Mouse (Mus musculus) forebrain, embryonic 11.5 days (tissue): Measurements from ENCODE around the gene Fam133b. TPM values are rescaled to one million over a fixed set of nuclear protein-coding genes. Genes with fewer than 3 reads are reported as not detected.

Experiments used
- ATAC-seq: fragments of 200-750 bp; cut with Nextera tagmentation; replicated peaks from 2 replicates; pipeline ENCODE4 v1.8.0; 2017; ENCODE audit warnings: moderate TSS enrichment; ENCODE audit not compliant: low FRiP score
- DNase-seq: peaks from one replicate; pipeline ENCODE4 v3.0.0-alpha.2; 2017; ENCODE audit warnings: low spot score
- H3K27ac ChIP-seq: fragments of 300-500 bp; sonication (generic); 2 replicates; pipeline ENCODE4 v1.5.1; 2014; ENCODE audit warnings: low read depth, low read length
- H3K27me3 ChIP-seq: fragments of 300-500 bp; sonication (generic); 2 replicates; pipeline ENCODE4 v1.6.1; 2014; ENCODE audit warnings: mild to moderate bottlenecking, low read length, mixed read lengths; ENCODE audit not compliant: control insufficient read depth, insufficient read depth
- H3K36me3 ChIP-seq: fragments of 300-500 bp; sonication (generic); 2 replicates; pipeline ENCODE4 v1.6.1; 2014; ENCODE audit warnings: mild to moderate bottlenecking, low read length, moderate library complexity, mixed read lengths; ENCODE audit not compliant: control insufficient read depth, insufficient read depth
- H3K4me1 ChIP-seq: fragments of 300-500 bp; sonication (generic); replicated peaks from 2 replicates; pipeline ENCODE4 v1.6.1; 2014; ENCODE audit warnings: low read length, mixed read lengths; ENCODE audit not compliant: control insufficient read depth, insufficient read depth
- H3K4me2 ChIP-seq: fragments of 300-500 bp; sonication (generic); 2 replicates; pipeline ENCODE4 v1.6.1; 2014; ENCODE audit warnings: low read depth, mild to moderate bottlenecking, low read length, moderate library complexity, mixed read lengths; ENCODE audit not compliant: severe bottlenecking
- H3K4me3 ChIP-seq: fragments of 300-500 bp; sonication (generic); 2 replicates; pipeline ENCODE4 v1.5.1; 2014; ENCODE audit warnings: low read depth, low read length
- H3K9ac ChIP-seq: fragments of 300-500 bp; sonication (generic); 2 replicates; pipeline ENCODE4 v1.6.1; 2014; ENCODE audit warnings: low read length
- H3K9me3 ChIP-seq: fragments of 300-500 bp; sonication (generic); 2 replicates; pipeline ENCODE4 v1.6.1; 2016; ENCODE audit warnings: low read length, mixed read lengths; ENCODE audit not compliant: control insufficient read depth
- WGBS: fragments of 180-500 bp; shearing (Covaris S2); extraction: QIAGEN DNeasy Blood & Tissue Kit; methylation state at CpG from one replicate; pipeline ENCODE4 v1.1.7; 2014; 5-methylcytosine and 5-hydroxymethylcytosine counted together
- polyA plus RNA-seq: library from polyadenylated mRNA; unstranded; fragments of >200 nt; fragmentation: Nextera tagmentation; extraction: Ambion mirVana; gene quantifications from 2 replicates; pipeline ENCODE4 v1.2.1, GENCODE M21; 2014

Gene Fam133b
- polyA plus RNA-seq, 1 experiment from 2014 or later: 43.7 TPM

DNA sequence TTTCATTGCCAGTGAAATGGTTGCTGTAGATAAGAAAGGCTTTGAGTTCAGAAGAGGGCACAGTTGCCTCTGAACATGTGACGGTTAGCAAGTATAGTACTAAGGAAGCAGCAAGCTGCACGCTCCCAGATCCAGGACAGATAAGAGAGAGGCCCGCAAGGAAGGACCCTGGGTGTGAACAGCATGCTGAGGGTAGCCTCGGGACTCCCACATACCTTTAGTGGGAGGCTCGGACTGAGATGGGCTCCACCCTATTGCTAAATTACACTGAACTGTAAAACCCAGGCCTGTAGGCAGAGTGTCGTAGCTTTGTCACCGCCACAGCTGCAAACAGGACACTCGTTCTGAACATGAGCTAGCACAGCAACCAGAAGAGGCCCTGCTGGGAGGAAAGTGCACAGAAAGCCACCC is 28.7 kb upstream of the Fam133b start:
- no peak overlapping the region for H3K9ac ChIP-seq
- no peaks in the 10 kb centered on the region; the same call in 1 of the 2 replicates for H3K36me3 ChIP-seq
- H3K27ac ChIP-seq: no peak overlapping the region
- H3K4me2 ChIP-seq: no peak overlapping the region
- H3K4me1 ChIP-seq: no peaks in the 10 kb centered on the region
- no peaks in the 10 kb centered on the region for H3K9me3 ChIP-seq
- H3K27me3 ChIP-seq: no peaks in the 10 kb centered on the region
- H3K4me3 ChIP-seq: no peak overlapping the region
- WGBS: 79% methylated on average over 8 of the region's 8 CpGs
- ATAC-seq: no peak
- DNase-seq: no peak

DNA sequence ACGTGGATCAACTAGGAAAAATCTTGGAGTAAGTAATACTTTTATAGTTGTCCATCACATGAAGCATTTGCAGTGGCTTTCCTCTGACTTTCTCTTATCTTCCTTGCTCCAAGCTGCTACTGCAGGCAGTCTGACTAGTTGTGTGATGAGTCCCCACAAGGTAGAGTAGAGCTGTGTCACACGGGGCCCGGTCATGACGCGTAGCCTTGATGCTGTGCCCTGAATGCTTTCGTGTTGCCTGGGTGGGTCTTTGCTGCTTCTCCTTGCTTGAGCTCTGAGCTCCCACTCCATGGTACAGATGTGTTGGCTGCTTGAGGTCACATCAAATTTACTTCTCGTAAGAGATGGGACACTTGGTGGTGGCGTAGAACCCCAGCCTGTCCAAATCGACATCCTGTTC is 28.2 kb upstream of the Fam133b start:
- H3K9me3 ChIP-seq: no peaks in the 10 kb centered on the region
- no peak overlapping the region for H3K27ac ChIP-seq
- WGBS: 93% methylated on average over 9 of the region's 9 CpGs
- no peaks in the 10 kb centered on the region for H3K4me1 ChIP-seq
- H3K27me3 ChIP-seq: no peaks in the 10 kb centered on the region
- H3K9ac ChIP-seq: no peak overlapping the region
- no peak for ATAC-seq
- no peak for DNase-seq
- no peak overlapping the region for H3K4me2 ChIP-seq
- no peak overlapping the region for H3K4me3 ChIP-seq
- no peaks in the 10 kb centered on the region; the same call in 1 of the 2 replicates for H3K36me3 ChIP-seq

DNA sequence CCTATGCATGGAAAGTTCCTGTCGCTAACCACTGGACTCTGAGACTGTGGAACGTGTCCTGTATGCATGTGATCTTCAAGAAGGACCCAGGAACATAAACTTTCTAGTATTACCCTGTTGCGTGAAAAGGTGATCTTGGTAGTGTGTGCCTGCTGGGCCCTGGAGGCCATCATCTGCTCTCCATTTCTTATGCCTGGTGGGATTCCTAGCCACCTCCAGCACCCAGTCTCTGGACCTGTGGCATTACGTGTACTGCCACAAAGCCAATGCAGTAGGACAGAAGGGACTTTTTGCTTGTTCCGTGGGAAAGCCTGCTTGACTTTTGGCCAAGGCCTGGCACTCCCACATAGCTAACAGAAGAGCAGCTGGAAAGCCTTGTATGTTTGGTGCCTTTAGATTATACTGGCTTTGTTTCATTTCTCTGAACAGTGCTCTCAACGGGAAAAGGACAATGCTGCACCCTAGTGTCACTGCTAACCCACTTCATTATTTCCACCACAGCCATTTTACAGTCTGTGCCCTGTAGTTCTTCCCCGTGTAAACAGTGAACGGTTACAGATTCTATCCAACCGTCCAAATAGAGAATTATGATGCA is 27.1 kb upstream of the Fam133b start:
- Histone ChIP-seq H3K27ac (no peak overlapping the region), H3K27me3 (no peaks in the 10 kb centered on the region), H3K4me1 (no peaks in the 10 kb centered on the region), H3K36me3 (no peaks in the 10 kb centered on the region; the same call in 1 of the 2 replicates), H3K9ac (no peak overlapping the region), H3K4me3 (no peak overlapping the region), H3K9me3 (no peaks in the 10 kb centered on the region), H3K4me2 (no peak overlapping the region)
- WGBS: 75% methylated on average over 9 of the region's 9 CpGs
- ATAC-seq (0 out of 2 replicates have a peak, but pooled peaks have one; percentile 42), DNase-seq (no peak)

DNA sequence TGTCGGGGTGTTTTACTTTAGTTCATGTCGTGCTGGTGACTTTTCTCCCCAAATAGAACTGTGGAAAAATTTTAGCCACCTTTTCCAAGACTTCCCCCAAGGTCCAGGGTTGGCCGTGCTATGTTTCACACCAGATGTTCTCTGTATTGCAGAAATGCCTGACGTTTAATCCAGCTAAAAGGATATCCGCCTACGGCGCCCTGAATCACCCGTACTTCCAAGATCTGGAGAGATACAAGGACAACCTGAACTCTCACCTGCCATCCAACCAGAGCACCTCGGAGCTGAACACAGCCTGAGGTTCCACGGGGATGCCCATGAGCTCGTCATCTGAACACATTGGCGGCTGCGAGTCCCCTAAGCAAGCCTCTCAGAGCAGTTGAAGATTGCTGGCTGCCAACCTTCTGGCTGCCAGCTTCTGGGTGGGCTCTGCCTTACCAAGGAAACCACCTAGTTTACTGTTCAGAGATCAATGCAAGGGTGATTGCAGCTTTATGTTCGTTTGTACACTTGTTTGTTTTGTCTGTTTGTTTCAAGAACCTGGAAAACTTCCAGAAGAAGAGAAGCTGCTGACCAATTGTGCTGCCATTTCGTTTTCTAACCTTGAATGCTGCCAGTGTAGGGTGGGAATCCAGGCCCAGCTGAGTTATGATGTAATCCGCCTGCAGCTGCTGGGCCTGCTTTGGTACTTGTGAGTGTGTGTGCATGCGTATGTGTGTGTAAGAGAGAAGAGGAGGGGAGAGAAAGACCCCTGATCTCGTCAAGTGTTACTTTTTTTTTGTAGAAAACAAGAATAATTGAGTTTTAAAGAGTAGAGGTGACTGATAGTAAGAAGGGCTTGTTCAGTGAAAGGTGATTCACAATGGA is 22.9 kb upstream of the Fam133b start:
- Histone ChIP-seq H3K9ac (no peak overlapping the region), H3K9me3 (no peaks in the 10 kb centered on the region), H3K27me3 (no peaks in the 10 kb centered on the region), H3K4me3 (no peak overlapping the region), H3K36me3 (no peaks in the 10 kb centered on the region; the same call in 1 of the 2 replicates), H3K27ac (no peak overlapping the region), H3K4me1 (no peaks in the 10 kb centered on the region), H3K4me2 (no peak overlapping the region)
- ATAC-seq (no peak), DNase-seq (no peak)
- 89% methylated on average over 18 of the region's 18 CpGs for WGBS

DNA sequence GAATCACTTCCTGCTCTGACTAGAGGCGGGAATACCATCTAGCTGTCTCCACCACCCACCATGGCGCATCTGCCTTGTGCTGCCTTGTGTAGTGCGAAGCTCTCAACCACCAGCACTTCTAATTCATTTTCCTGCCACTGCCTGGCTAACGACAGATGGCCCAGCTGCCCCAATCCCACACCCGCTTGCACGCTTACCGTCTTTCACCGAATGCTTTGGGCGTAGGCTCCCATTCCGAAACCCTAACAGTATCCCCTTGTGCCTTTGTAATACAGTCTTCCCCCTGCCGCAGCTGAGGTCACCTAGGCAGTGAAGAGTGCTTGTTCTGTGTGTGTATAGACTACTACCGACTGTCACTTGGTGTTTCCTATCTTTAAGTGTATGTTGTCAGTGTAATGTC is 21.9 kb upstream of the Fam133b start:
- no peaks in the 10 kb centered on the region for H3K27me3 ChIP-seq
- DNase-seq: no peak

DNA sequence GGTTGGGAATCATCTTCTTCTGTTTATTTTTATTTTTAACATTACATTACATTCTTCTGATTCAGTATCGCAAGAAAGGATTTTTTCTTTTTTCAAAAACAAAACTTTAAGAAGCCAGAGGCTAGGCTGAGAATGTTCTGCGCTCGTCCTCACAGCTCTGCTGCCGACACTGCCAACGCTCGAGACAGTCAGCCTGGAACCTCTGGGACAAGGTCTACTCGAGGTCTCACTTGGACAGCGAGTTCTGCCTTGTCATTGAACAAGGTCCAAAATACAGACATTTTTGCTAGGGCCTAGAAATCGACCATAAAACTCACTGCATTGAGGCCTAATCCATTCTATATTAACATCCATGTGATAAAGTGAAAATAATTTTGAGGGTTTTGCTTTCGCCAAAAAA is 20.8 kb upstream of the Fam133b start:
- no peak overlapping the region for H3K4me3 ChIP-seq
- 93% methylated on average over 10 of the region's 10 CpGs for WGBS
- no peak overlapping the region for H3K4me2 ChIP-seq
- DNase-seq (no peak), ATAC-seq (no peak)
- peaks cover 4% of the 10 kb centered on the region; the same call in 1 of the 2 replicates for H3K4me1 ChIP-seq
- H3K36me3 ChIP-seq: no peaks in the 10 kb centered on the region; the same call in 1 of the 2 replicates
- H3K9me3 ChIP-seq: no peaks in the 10 kb centered on the region
- H3K27ac ChIP-seq: no peak overlapping the region
- no peaks in the 10 kb centered on the region for H3K27me3 ChIP-seq
- no peak overlapping the region for H3K9ac ChIP-seq

More for the DNA sequence above, 21.9 kb upstream of the Fam133b start:
- no peak overlapping the region for H3K9ac ChIP-seq
- no peak overlapping the region for H3K4me2 ChIP-seq
- no peaks in the 10 kb centered on the region for H3K4me1 ChIP-seq
- ATAC-seq: no peak
- H3K4me3 ChIP-seq: no peak overlapping the region
- WGBS: 92% methylated on average over 12 of the region's 12 CpGs
- H3K27ac ChIP-seq: no peak overlapping the region
- H3K9me3 ChIP-seq: no peaks in the 10 kb centered on the region
- H3K36me3 ChIP-seq: no peaks in the 10 kb centered on the region; the same call in 1 of the 2 replicates

DNA sequence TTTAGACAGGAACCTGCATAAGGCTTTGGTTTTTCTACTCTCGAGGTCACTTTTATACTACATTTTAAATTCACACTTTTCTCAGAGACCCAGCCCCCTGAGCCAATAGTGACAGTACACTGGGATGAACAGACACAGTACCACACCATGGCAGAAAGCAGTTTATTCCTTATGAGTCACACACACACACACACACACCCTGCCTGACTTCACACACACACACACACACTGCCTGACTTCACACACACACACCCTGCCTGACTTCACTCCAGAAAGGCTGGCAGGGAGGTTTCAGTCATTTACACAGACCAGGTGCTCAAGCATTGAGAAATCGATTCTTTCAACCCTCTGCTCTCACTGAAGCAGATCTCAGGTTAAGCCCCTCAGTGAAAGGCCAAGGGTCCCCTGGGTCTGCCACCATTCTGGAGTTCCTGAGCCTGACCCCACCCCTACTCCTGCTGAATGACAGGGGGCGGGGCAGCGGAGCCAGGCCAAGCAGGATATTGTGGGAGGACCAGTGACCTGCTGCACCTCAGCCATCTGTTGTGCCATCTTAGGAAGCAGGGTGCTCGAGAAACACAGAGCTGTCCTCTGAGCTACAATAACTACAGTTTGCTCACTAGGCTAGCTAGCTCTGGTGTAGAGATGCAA is 16.5 kb upstream of the Fam133b start:
- 35% methylated on average over 5 of the region's 5 CpGs for WGBS
- no peaks in the 10 kb centered on the region for H3K36me3 ChIP-seq
- DNase-seq: no peak
- no peaks in the 10 kb centered on the region for H3K9me3 ChIP-seq
- no peak overlapping the region for H3K4me2 ChIP-seq
- H3K9ac ChIP-seq: no peak overlapping the region
- H3K4me3 ChIP-seq: no peak overlapping the region
- peak; percentile 65 for ATAC-seq
- H3K27ac ChIP-seq: no peak overlapping the region
- peaks cover 4% of the 10 kb centered on the region; the same call in 1 of the 2 replicates for H3K4me1 ChIP-seq
- no peaks in the 10 kb centered on the region for H3K27me3 ChIP-seq

DNA sequence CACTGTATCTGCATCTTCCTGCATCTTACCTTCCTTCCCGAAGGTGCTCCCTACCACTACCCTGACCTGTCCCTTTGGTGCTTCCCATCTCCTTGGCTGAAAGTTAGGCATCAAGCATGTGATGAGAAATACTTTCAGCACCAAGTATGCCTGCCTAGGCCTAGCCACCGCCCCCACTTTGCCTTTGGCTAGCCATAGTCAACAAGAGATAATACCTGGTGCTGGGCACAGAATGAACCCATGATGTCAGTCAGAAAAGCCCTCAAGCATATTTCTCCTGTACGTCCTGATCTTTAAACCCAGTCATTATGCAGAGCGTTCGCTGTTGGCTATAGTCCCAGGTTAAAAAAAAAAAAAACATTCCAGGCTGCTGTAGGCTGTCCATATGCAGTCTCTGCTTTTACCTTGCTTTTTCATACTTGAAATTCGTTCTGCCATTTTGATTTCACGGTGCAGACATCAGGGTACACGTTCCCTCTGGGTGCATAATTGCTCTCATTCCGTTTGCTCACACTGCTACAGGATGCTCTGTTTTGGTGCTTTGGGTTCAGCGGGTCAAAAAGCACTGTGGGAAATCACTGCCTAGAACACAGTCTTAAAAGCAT is 13.9 kb upstream of the Fam133b start:
- ATAC-seq (no peak), DNase-seq (no peak)
- H3K4me1 ChIP-seq: peaks cover 4% of the 10 kb centered on the region; the same call in 1 of the 2 replicates
- WGBS: 89% methylated on average over 10 of the region's 10 CpGs
- H3K36me3 ChIP-seq: no peaks in the 10 kb centered on the region
- no peak overlapping the region for H3K4me2 ChIP-seq
- no peaks in the 10 kb centered on the region for H3K27me3 ChIP-seq
- H3K9ac ChIP-seq: no peak overlapping the region
- H3K27ac ChIP-seq: no peak overlapping the region
- no peak overlapping the region for H3K4me3 ChIP-seq
- H3K9me3 ChIP-seq: no peaks in the 10 kb centered on the region
